In the genomic region with DNA sequence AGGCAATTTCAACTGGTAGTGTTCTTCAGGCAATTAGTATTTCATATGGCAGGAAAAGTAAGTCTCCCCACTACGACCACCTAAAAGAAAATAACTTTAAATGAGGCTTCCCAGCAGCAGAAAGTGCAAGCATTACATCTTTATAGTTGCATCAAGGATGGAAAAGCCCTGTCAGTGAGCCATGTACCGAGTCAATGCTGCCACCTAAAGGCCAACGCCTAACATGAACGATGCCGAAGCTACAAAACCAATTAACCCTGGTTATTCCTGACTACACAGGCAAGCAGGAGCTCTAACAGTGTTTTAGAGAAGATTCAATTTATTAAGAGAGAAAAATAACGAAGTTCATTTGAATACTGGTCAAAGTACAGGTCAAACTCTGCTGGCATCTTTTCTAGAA, we compare ENCODE assay signal across 8 mouse cellular contexts. TPM values are rescaled to one million over a fixed set of nuclear protein-coding genes. Genes with fewer than 3 reads are reported as not detected.
DNase-seq lines count a peak whose midpoint lies in the region; ATAC-seq and TF ChIP-seq lines count a peak whose summit lies in the region.
"Had no signal": no experiment of that assay in that cellular context is flagged by ENCODE, and none has a peak within 500 bp of the region (broad histone marks: within the 10 kb centered on the region; RNA-seq: fewer than 3 reads in every experiment).

No protein-coding gene starts in this region.

- H3K9me3 ChIP-seq in E14TG2a.4 (ENCODE audit: low read length): no peaks in the 10 kb centered on the region
- H3K9me3 ChIP-seq in lung, embryonic 16.5 days (ENCODE audit: control insufficient read depth, low read length): no peaks in the 10 kb centered on the region
- H3K9me3 ChIP-seq: limb, embryonic 12.5 days had no signal

- peak; percentile 47; the same call in 1 of the 2 replicates for ATAC-seq in lung, embryonic 16.5 days (ENCODE audit: low read depth)

- no peak overlapping the region for H3K27ac ChIP-seq in cortical plate, adult 2 months (ENCODE audit: insufficient read depth, low read length)
- H3K27ac ChIP-seq in lung, embryonic 16.5 days (ENCODE audit: low read length): no peak overlapping the region
- H3K27ac ChIP-seq: limb, embryonic 12.5 days had no signal

- H3K4me3 ChIP-seq in E14TG2a.4 (replicated peaks; ENCODE audit: low read length): no peak overlapping the region
- H3K4me3 ChIP-seq in cortical plate, adult 2 months (ENCODE audit: insufficient read depth, low read length): no peak overlapping the region
- H3K4me3 ChIP-seq in lung, embryonic 16.5 days (ENCODE audit: low read length): no peak overlapping the region
- H3K4me3 ChIP-seq: limb, embryonic 12.5 days had no signal

- 3% methylated on average over 6 of the region's 6 CpGs for WGBS in lung, embryonic 16.5 days

- H3K4me2 ChIP-seq in lung, embryonic 16.5 days (ENCODE audit: low read depth, low read length): no peak overlapping the region
- H3K4me2 ChIP-seq: limb, embryonic 12.5 days had no signal

- intact Hi-C loops in gastrocnemius, postnatal 36 days (cut with DNase I): loop anchor here (5.0 kb wide), 2 partner anchors 36 to 146 kb away; no protein-coding TSS in a partner anchor

- no peaks in the 10 kb centered on the region for H3K27me3 ChIP-seq in E14TG2a.4 (ENCODE audit: insufficient read depth, low read length)
- H3K27me3 ChIP-seq in lung, embryonic 16.5 days (ENCODE audit: control insufficient read depth, insufficient read depth, low read depth, low read length): no peaks in the 10 kb centered on the region
- H3K27me3 ChIP-seq: limb, embryonic 12.5 days had no signal

- H3K4me1 ChIP-seq in E14TG2a.4 (replicated peaks; ENCODE audit: low read depth, low read length): no peaks in the 10 kb centered on the region
- H3K4me1 ChIP-seq in cortical plate, adult 2 months (ENCODE audit: control insufficient read depth, insufficient read depth, low read length): no peaks in the 10 kb centered on the region
- peaks cover 3% of the 10 kb centered on the region; the same call in 1 of the 2 replicates for H3K4me1 ChIP-seq in lung, embryonic 16.5 days (replicated peaks; ENCODE audit: control insufficient read depth, insufficient read depth, low read length)
- H3K4me1 ChIP-seq: limb, embryonic 12.5 days had no signal

- TF ChIP-seq CTCF in E14TG2a.4 (conservative IDR thresholded peaks at IDR 0.05; ENCODE audit: low read length): peak; percentile 68
- peak; percentile 97 for TF ChIP-seq CTCF in cortical plate, adult 2 months (IDR thresholded peaks at IDR 0.05; ENCODE audit: extremely low read depth, insufficient read depth, low read length)

- H3K36me3 ChIP-seq in E14TG2a.4 (ENCODE audit: insufficient read depth, low read length): no peaks in the 10 kb centered on the region; the same call in 1 of the 2 replicates
- H3K36me3 ChIP-seq in lung, embryonic 16.5 days (ENCODE audit: control insufficient read depth, insufficient read depth, low read length): 0 out of 2 replicates have a peak, but pooled peaks cover 2% of the 10 kb centered on the region

- peak; percentile 55 to 86 for DNase-seq in adrenal gland, adult (ENCODE audit: inconsistent age in 2 of 2, low spot score in 1 of 2)
- peak; percentile 35 to 44 for DNase-seq in gastrocnemius, postnatal 36 days
- peak; percentile 57 to 76 for DNase-seq in kidney, postnatal 36 days
- peak; percentile 51 for DNase-seq in retina, postnatal 7 days (ENCODE audit: low read depth, low spot score)

- no peak overlapping the region for H3K9ac ChIP-seq in lung, embryonic 16.5 days (ENCODE audit: low read length)
- H3K9ac ChIP-seq: limb, embryonic 12.5 days had no signal

- no peak for TF ChIP-seq POLR2A in cortical plate, adult 2 months (IDR thresholded peaks at IDR 0.05; ENCODE audit: extremely low read depth, insufficient read depth, low read length)

RNA-seq across cellular contexts. Expression of gene Fbxl17, which starts 32.0 kb away (rescaled TPM):
- polyA plus RNA-seq in cortical plate, adult 2 months (2012; rRNA removed): 28.9 TPM in 2 replicates
- total RNA-seq in gastrocnemius, postnatal 36 days (2021): 10 to 100 TPM; 39.8 to 43.7 TPM
- 3.8 and 4.4 TPM in 2 replicates for polyA plus RNA-seq in lung, embryonic 16.5 days (2015; fragmentation: Nextera tagmentation; extraction: Ambion mirVana)
